Mouse (Mus musculus) embryonic facial prominence, embryonic 13.5 days (tissue): ENCODE measurements at regions not wholly inside any gene's neighbourhood (a gene's known extent, or its start where the extent isn't known, plus 50 kb on each side); places are given as distances from the start of the nearest gene placed in this dataset.

Experiments used
- ATAC-seq: fragments of 200-750 bp; cut with Nextera tagmentation; 2 replicates; pipeline ENCODE4 v1.8.0; 2017; ENCODE audit warnings: low read depth; ENCODE audit not compliant: insufficient number of reproducible peaks, insufficient read depth, low FRiP score, low TSS enrichment
- H3K27ac ChIP-seq: fragments of 300-500 bp; sonication (generic); 2 replicates; pipeline ENCODE4 v1.5.1; 2015; ENCODE audit warnings: moderate library complexity, mild to moderate bottlenecking, inconsistent platforms
- H3K27me3 ChIP-seq: fragments of 300-500 bp; sonication (generic); 2 replicates; pipeline ENCODE4 v1.6.1; 2015; ENCODE audit warnings: mild to moderate bottlenecking, inconsistent platforms
- H3K36me3 ChIP-seq: fragments of 300-500 bp; sonication (generic); 2 replicates; pipeline ENCODE4 v1.6.1; 2015; ENCODE audit warnings: mild to moderate bottlenecking, inconsistent platforms
- H3K4me1 ChIP-seq: fragments of 300-500 bp; sonication (generic); 2 replicates; pipeline ENCODE4 v1.6.1; 2015; ENCODE audit warnings: inconsistent platforms
- H3K4me2 ChIP-seq: fragments of 300-500 bp; sonication (generic); 2 replicates; pipeline ENCODE4 v1.6.1; 2015; ENCODE audit warnings: moderate library complexity, mild to moderate bottlenecking, inconsistent platforms
- H3K4me3 ChIP-seq: fragments of 300-500 bp; sonication (generic); 2 replicates; pipeline ENCODE4 v1.5.1; 2015; ENCODE audit warnings: mild to moderate bottlenecking, inconsistent platforms
- H3K9ac ChIP-seq: fragments of 300-500 bp; sonication (generic); 2 replicates; pipeline ENCODE4 v1.6.1; 2015; ENCODE audit warnings: mild to moderate bottlenecking, inconsistent platforms
- H3K9me3 ChIP-seq: fragments of 300-500 bp; sonication (generic); 2 replicates; pipeline ENCODE4 v1.6.1; 2016; ENCODE audit warnings: inconsistent platforms
- WGBS: fragments of 180-500 bp; shearing (Covaris S2); methylation state at CpG from one replicate; pipeline ENCODE4 v1.1.7; 2015; ENCODE audit warnings: mixed read lengths; 5-methylcytosine and 5-hydroxymethylcytosine counted together

DNA sequence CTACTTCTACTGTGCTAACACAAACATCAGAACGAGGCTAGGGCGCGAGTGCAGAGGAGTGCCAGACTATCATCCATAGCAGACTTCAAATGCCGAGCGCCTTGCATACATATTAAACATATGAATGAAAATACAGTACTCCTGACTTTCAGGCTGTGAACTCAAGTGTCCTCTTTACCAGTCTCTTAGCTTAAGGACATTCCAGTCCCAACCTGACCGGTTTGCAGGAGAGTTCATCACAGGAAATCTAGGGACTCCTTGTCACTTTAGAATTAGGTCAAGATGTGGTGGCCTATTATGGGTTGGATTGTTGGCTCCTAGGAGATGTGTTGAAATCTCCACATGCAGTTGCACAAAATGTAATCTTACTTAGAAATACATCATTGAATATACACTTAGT is 150.9 kb upstream of the Rbms1 start:
- Histone ChIP-seq H3K4me3 (no peak overlapping the region), H3K4me2 (no peak overlapping the region), H3K27ac (no peak overlapping the region), H3K9me3 (no peaks in the 10 kb centered on the region), H3K9ac (no peak overlapping the region), H3K27me3 (no peaks in the 10 kb centered on the region), H3K4me1 (no peaks in the 10 kb centered on the region), H3K36me3 (no peaks in the 10 kb centered on the region)
- WGBS = 87% methylated on average over 6 of the region's 6 CpGs
- ATAC-seq = no peak

DNA sequence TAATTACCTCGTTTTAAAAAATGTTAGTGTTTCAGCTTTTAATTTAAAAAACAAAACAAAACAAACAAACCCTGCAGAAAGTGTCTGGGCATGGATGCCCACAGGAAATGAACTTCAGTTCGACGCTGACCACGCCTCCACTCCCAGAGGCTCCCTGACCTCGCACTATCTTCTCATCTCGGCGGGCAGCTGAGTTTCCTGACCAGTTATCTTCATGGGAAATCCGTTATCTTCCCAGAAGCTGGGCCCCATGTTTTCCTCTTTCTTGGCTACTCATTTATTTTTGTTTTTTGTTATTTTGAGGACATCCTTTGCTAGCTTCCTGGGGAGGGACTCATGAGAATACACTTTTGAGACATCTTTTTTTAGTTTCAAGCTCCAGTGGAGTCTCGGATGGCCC is 147.6 kb upstream of the Rbms1 start:
- WGBS = 53% methylated on average over 9 of the region's 9 CpGs
- Histone ChIP-seq H3K27me3 (no peaks in the 10 kb centered on the region), H3K9me3 (no peaks in the 10 kb centered on the region), H3K36me3 (no peaks in the 10 kb centered on the region), H3K4me2 (no peak overlapping the region), H3K4me3 (no peak overlapping the region), H3K4me1 (no peaks in the 10 kb centered on the region), H3K27ac (no peak overlapping the region), H3K9ac (no peak overlapping the region)
- ATAC-seq = no peak

DNA sequence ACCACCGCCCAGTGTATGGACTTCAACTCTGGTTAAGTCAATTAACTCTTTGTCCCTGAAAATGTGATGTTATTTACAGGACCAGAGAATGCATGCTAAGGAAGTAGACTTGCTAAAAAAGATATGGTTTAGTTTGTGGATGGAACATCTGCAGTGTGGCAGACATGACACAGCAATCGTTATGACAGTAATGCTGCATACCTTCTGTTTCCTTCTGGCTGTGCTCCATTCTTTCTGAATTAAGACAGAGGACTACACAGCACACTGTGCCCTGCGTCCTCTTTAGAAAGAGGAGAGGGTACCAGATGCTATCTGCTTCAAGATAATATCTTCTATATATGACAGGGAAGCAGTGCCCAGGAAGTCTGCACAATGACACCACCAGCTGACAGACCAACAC is 146.6 kb upstream of the Rbms1 start:
- Histone ChIP-seq H3K4me1 (no peaks in the 10 kb centered on the region), H3K27ac (no peak overlapping the region), H3K4me2 (no peak overlapping the region), H3K9ac (no peak overlapping the region), H3K36me3 (no peaks in the 10 kb centered on the region), H3K27me3 (no peaks in the 10 kb centered on the region), H3K4me3 (no peak overlapping the region), H3K9me3 (no peaks in the 10 kb centered on the region)
- WGBS = 66% methylated on average over 3 of the region's 3 CpGs
- no peak for ATAC-seq

DNA sequence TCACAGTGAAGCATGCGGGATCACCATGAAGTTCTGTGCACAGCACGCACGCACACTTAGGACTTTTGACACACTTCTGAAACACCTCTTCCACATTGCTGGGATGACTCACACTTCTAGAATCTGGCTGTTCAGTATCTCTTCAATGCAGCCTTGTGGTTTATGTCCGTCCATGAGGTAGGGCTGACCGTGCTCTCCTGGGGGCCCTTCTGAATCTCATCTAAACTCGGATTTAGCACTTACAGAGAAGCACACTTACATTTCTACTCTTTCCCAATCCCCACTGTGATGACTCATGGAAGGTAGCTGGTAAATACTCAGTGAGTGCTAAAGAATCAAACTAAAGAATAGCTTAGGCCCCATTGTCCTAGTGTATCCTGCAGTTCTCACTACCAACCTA is 142.2 kb upstream of the Rbms1 start:
- no peak overlapping the region for H3K27ac ChIP-seq
- H3K4me2 ChIP-seq = no peak overlapping the region
- no peaks in the 10 kb centered on the region for H3K36me3 ChIP-seq
- H3K9me3 ChIP-seq = no peaks in the 10 kb centered on the region
- no peaks in the 10 kb centered on the region for H3K27me3 ChIP-seq
- no peak for ATAC-seq
- 90% methylated on average over 6 of the region's 6 CpGs for WGBS
- no peaks in the 10 kb centered on the region for H3K4me1 ChIP-seq
- H3K9ac ChIP-seq = no peak overlapping the region
- H3K4me3 ChIP-seq = no peak overlapping the region

DNA sequence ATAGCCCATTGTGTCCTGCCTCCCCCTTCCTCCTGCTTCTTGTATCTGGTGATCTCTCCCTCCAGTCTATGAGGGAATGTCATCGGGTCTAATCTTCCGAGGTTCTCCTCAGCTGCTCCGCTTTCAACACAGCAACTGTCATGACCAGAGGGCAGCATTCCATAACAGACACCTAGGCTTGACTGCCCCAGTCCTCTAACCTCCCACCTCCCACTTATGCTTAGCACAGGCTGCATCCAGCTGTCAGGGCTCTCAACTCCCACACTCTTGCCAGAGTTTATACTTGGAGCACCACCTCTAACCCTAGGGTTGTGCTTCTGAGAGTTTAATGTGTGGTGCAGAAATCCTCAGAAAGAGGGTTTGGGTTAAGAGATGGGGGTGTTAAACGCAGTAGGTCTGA is 137.9 kb upstream of the Rbms1 start:
- no peak for ATAC-seq
- no peaks in the 10 kb centered on the region for H3K9me3 ChIP-seq
- no peaks in the 10 kb centered on the region for H3K36me3 ChIP-seq
- H3K4me2 ChIP-seq = no peak overlapping the region
- WGBS = 83% methylated on average over 4 of the region's 4 CpGs
- H3K27me3 ChIP-seq = no peaks in the 10 kb centered on the region
- no peak overlapping the region for H3K9ac ChIP-seq
- no peak overlapping the region for H3K27ac ChIP-seq
- H3K4me3 ChIP-seq = no peak overlapping the region
- no peaks in the 10 kb centered on the region for H3K4me1 ChIP-seq

DNA sequence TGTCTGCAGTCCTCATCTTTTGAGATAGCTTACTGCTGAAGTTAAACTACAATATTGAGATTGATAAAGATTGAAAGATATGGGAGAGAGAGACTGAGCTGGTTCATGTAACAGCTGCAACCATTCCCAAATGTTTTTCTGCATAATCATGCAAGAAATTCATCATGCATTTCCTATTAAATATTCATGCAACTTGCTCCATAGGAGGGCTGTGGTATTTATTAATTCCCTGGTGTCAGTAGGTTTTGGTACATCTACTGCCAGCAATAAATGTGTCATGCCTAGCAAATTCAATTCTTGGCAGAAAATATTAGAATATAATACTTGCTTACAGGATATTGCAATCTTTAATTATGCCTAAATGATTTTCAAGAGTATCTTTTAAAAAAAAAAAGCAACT is 125.5 kb upstream of the Rbms1 start:
- no peaks in the 10 kb centered on the region for H3K9me3 ChIP-seq
- no peak for ATAC-seq
- H3K36me3 ChIP-seq = no peaks in the 10 kb centered on the region
- H3K4me1 ChIP-seq = peaks cover 22% of the 10 kb centered on the region
- no peaks in the 10 kb centered on the region for H3K27me3 ChIP-seq
- no peak overlapping the region for H3K9ac ChIP-seq
- no peak overlapping the region for H3K4me2 ChIP-seq
- no peak overlapping the region for H3K4me3 ChIP-seq
- no peak overlapping the region for H3K27ac ChIP-seq

DNA sequence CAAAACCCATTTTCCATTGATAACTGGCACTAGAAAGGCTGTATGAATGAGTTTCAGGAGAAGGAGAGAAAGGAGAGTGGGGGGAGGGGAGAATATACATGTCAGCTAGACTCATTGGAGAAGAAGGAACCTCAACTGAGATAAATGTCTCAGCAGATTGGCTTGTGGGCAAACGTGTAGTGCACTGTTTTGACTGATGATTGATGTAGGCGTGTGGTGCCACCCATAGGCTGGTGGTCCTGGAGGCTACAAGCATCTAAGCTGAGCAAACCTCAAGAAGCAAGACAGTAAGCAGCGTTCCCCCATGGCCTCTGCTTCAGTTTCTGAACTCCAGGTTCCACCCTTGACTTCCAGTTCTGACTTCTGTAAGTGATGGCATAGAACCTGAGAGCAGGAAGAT is 121.8 kb upstream of the Rbms1 start:
- no peaks in the 10 kb centered on the region for H3K36me3 ChIP-seq
- H3K9ac ChIP-seq = no peak overlapping the region
- H3K27ac ChIP-seq = peak overlapping the region; percentile 48; the same call in 1 of the 2 replicates
- peaks cover 22% of the 10 kb centered on the region for H3K4me1 ChIP-seq
- no peaks in the 10 kb centered on the region for H3K27me3 ChIP-seq
- no peak for ATAC-seq
- no peak overlapping the region for H3K4me2 ChIP-seq
- H3K9me3 ChIP-seq = no peaks in the 10 kb centered on the region
- no peak overlapping the region for H3K4me3 ChIP-seq
- WGBS = 44% methylated on average over 3 of the region's 3 CpGs

DNA sequence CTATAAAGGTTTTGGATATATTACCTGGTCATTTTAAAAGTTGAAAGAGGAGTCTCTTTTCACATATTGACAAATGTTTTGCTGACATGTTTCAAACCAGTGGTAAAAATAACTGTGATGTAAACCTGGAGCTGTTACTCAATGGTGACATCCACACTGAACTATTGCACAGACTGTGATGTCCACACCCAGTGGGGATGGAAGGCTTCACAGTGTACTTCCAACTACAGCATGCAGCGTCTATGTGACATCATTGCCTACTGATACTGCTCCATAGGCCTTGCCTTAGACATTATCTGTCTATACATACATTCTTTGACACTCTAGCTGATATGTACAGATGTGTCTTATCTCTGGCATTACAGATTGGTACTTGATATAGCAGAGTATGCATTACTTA is 120.1 kb upstream of the Rbms1 start:
- no peaks in the 10 kb centered on the region for H3K9me3 ChIP-seq
- no peak overlapping the region for H3K9ac ChIP-seq
- peaks cover 17% of the 10 kb centered on the region for H3K4me1 ChIP-seq
- H3K36me3 ChIP-seq = no peaks in the 10 kb centered on the region
- H3K27me3 ChIP-seq = no peaks in the 10 kb centered on the region
- no peak for ATAC-seq
- 98% methylated on average over 1 of the region's 1 CpGs for WGBS
- H3K4me3 ChIP-seq = no peak overlapping the region
- H3K4me2 ChIP-seq = no peak overlapping the region
- H3K27ac ChIP-seq = no peak overlapping the region

DNA sequence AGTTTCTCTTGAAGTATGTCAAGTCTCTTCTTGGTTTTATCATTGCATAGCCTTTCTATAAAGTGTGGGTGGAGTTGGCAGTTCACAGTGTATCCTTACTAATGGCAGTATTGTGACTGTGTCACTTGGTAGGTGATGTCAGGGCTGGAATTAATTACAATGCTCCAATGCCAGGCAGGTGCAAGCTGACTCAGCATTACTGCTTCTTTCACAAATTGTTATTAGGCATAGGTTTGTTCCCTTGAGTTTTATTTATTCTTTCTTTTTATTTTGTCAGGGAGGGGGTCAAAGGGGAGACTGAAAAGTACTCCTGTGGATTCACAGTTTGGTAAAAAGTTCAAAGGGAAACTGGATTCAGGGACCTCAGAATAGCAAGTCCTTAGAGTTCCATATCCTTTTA is 119.6 kb upstream of the Rbms1 start:
- H3K4me1 ChIP-seq = peaks cover 16% of the 10 kb centered on the region
- no peak overlapping the region for H3K27ac ChIP-seq
- no peaks in the 10 kb centered on the region for H3K9me3 ChIP-seq
- H3K27me3 ChIP-seq = no peaks in the 10 kb centered on the region
- no peak overlapping the region for H3K4me3 ChIP-seq
- H3K9ac ChIP-seq = no peak overlapping the region
- no peak for ATAC-seq
- H3K36me3 ChIP-seq = no peaks in the 10 kb centered on the region
- no peak overlapping the region for H3K4me2 ChIP-seq

DNA sequence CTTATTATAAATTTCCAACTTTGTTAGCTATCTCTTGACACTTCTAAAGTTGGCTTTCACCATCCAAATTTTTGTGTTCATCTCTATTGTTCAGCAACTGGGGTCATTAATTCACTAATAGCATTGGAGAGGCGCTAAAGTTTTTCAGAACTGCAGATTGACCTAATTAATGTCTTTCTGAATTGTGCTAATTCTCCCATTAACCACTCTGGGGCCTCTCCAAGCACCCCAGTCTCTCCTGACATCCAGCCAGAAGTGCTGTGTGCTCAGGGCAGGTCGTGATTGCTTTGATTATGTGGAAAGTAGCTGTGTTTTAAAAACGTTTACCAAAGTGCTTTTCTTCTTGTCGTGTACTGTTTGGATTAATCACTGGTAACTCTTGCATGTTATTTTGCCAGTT is 117.0 kb upstream of the Rbms1 start:
- WGBS = 50% methylated on average over 4 of the region's 4 CpGs
- no peak overlapping the region for H3K4me2 ChIP-seq
- H3K9ac ChIP-seq = no peak overlapping the region
- no peaks in the 10 kb centered on the region for H3K27me3 ChIP-seq
- ATAC-seq = no peak
- no peak overlapping the region for H3K27ac ChIP-seq
- H3K36me3 ChIP-seq = no peaks in the 10 kb centered on the region
- H3K4me3 ChIP-seq = no peak overlapping the region
- H3K9me3 ChIP-seq = no peaks in the 10 kb centered on the region
- H3K4me1 ChIP-seq = peaks cover 8% of the 10 kb centered on the region

DNA sequence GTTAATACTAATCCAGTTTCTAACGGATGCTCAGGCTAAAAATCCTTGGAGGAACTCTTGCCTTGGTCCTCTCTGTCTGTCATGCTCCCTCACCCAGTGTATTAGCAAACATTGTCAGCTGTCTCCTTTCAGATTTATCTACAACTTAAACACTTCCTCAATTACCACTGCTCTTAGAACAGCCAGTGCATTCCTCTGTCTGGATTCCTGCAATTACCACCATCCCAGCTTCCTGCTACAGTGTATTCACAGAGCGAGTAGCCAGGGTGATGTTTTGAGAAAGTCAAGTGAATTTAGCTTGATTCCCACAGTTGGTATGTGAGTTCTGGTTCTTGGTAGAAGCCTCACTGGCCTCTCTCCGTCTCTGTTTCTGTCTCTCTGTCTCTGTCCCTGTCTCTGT is 108.0 kb upstream of the Rbms1 start:
- no peaks in the 10 kb centered on the region for H3K36me3 ChIP-seq
- no peak overlapping the region; the same call in 1 of the 2 replicates for H3K27ac ChIP-seq
- no peaks in the 10 kb centered on the region for H3K27me3 ChIP-seq
- H3K4me1 ChIP-seq = peaks cover 12% of the 10 kb centered on the region; the same call in 1 of the 2 replicates
- WGBS = 46% methylated on average over 3 of the region's 3 CpGs
- H3K9ac ChIP-seq = no peak overlapping the region
- ATAC-seq = no peak
- H3K4me2 ChIP-seq = no peak overlapping the region
- H3K4me3 ChIP-seq = no peak overlapping the region
- H3K9me3 ChIP-seq = peaks cover 4% of the 10 kb centered on the region; the same call in 1 of the 2 replicates

DNA sequence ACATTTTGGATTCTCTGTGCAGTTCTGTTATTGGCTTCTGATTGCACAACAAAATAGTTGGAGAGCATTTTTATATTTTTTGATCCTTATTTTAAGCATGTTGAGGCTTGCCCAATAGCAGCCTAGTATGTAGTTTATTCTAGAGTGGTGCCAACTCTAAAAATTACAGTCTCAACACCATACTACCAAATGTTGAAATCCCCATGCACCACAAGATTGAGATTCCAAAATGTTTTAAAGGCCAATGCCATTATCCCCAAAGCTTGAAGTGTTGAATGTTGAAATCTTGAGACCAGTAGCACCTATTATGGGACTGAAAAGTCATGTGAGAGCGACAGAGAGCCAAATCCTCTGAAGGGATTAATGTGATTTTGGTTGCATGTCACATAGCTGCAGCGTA is 104.9 kb upstream of the Rbms1 start:
- H3K4me3 ChIP-seq = no peak overlapping the region
- no peaks in the 10 kb centered on the region for H3K36me3 ChIP-seq
- H3K9me3 ChIP-seq = peaks cover 4% of the 10 kb centered on the region; the same call in 1 of the 2 replicates
- no peak overlapping the region for H3K27ac ChIP-seq
- ATAC-seq = no peak
- WGBS = 76% methylated on average over 2 of the region's 2 CpGs
- H3K4me2 ChIP-seq = no peak overlapping the region
- H3K9ac ChIP-seq = no peak overlapping the region
- H3K4me1 ChIP-seq = peaks cover 12% of the 10 kb centered on the region; the same call in 1 of the 2 replicates
- no peaks in the 10 kb centered on the region for H3K27me3 ChIP-seq

DNA sequence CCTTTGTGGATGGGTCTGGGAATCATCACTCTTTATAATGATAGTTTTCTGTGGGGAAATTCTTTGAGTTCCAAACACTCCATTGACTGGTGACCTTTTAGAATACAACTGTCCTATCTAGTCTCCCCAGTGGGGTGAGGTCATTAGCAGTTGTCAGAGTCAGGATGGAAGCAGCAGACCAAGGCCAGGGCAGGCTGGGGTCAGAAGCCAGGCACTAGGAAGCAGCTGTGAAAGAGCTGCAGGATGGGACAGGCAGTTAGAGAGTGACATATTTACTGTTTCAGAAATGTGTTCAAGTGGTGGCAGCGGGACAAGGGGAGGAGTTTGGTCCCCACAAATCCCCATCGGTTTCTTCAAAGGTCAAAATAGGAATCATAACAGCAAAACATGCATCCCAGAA is 99.1 kb upstream of the Rbms1 start:
- H3K9ac ChIP-seq = no peak overlapping the region
- no peak for ATAC-seq
- H3K4me1 ChIP-seq = peaks cover 20% of the 10 kb centered on the region
- 52% methylated on average over 2 of the region's 2 CpGs for WGBS
- peaks cover 4% of the 10 kb centered on the region; the same call in 1 of the 2 replicates for H3K9me3 ChIP-seq
- no peaks in the 10 kb centered on the region for H3K27me3 ChIP-seq
- no peak overlapping the region for H3K4me3 ChIP-seq
- no peak overlapping the region for H3K4me2 ChIP-seq
- H3K27ac ChIP-seq = no peak overlapping the region
- H3K36me3 ChIP-seq = no peaks in the 10 kb centered on the region
